Mouse (Mus musculus) CD8-positive naive resting alpha-beta T cell, adult 2 months (primary cell): ENCODE results near the gene 9930104L06Rik.

Experiments used
- DNase-seq, 2 experiments: peaks; one replicate each; pipeline ENCODE4 v3.0.0; 2022; ENCODE audit warnings: low read depth in 2 of 2, low spot score in 2 of 2

9930104L06Rik gene

DNA sequence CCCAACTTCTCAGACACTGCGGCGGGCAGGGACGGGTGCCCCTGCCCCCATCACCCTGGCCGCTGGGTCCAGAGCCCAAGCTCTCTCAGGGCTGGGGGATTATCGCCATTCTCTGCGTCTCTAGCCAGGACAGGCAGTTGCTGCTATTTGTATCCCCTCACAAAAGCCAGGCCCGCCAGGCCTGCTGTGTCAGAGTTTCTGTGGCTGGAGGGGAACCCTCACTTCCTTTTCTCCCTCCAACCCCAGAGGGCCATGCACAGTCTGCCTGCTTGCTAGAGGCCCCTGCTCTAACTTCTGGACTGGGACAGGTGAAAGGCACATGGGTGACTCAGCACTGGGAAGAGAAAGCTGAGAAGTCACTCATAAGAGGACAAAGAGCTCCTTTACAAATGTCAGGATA lies 53.5 kb downstream of the 9930104L06Rik start:
- no peak for DNase-seq
